Comparison of ENCODE assay signal across 8 mouse cellular contexts in the genomic region with DNA sequence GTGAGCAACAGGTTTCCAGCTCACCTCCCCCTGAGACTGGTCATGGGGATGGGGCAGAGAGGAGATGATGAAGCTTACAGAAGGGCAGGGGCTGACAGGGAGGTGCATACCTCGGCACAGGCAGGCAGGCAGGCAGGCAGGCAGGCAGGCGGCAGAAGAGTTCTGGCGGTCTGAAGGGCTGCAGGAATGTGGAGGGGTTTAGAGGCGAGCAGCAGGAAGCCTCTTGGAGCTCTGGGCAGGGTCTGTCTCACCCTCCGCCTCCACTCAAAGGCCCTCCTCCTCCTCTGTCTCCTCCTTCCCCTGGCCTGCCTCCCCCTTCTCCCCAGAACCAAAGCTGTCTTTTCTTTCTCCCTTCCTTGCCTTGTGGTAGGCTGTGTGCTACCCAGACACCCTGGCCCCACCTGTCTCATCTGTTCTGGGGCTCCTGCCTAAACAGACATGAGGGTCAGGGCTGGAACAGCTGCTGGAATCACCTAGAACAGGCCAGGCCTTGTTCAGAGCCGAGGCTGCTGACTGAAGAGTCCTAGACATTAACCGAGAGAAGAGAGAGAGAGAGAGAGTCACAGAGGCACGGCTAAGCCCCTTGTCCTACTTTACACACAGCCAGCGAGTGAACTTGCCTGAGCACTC. TPM values are rescaled to one million over a fixed set of nuclear protein-coding genes. Genes with fewer than 3 reads are reported as not detected.
DNase-seq lines count a peak whose midpoint lies in the region; ATAC-seq lines count a peak whose summit lies in the region.

No protein-coding gene starts in this region.

- H3K4me3 ChIP-seq in forebrain, embryonic 13.5 days, result peak overlapping the region; percentile 37
- H3K4me3 ChIP-seq in stomach, embryonic 15.5 days (replicated peaks), result peak overlapping the region; percentile 54

- no peaks in the 10 kb centered on the region for H3K27me3 ChIP-seq in forebrain, embryonic 13.5 days
- no peaks in the 10 kb centered on the region for H3K27me3 ChIP-seq in stomach, embryonic 15.5 days (replicated peaks)

- H3K9me3 ChIP-seq in forebrain, embryonic 13.5 days (replicated peaks), result no peaks in the 10 kb centered on the region
- no peaks in the 10 kb centered on the region for H3K9me3 ChIP-seq in stomach, embryonic 15.5 days

- DNase-seq in 3134 (ENCODE audit: extremely low read depth, insufficient read length, low spot score), result peak; percentile 79
- peak; percentile 89 to 93 for DNase-seq in adrenal gland, adult (ENCODE audit: inconsistent age in 2 of 2, low spot score in 1 of 2)
- DNase-seq in heart, postnatal 25 days (ENCODE audit: low spot score), result peak; percentile 69
- DNase-seq in layer of hippocampus, adult 9-11 months, result peak; percentile 37
- peak; percentile 83 for DNase-seq in mesoderm, embryonic 11.5 days (ENCODE audit: low read depth, low spot score)

- H3K27ac ChIP-seq in forebrain, embryonic 13.5 days, result peak overlapping the region; percentile 44
- peak overlapping the region; percentile 88 for H3K27ac ChIP-seq in stomach, embryonic 15.5 days

- H3K4me2 ChIP-seq in forebrain, embryonic 13.5 days, result peak overlapping the region; percentile 63
- peak overlapping the region; percentile 52 for H3K4me2 ChIP-seq in stomach, embryonic 15.5 days

- ATAC-seq in forebrain, embryonic 13.5 days, result peak; percentile 64
- peak; percentile 84 for ATAC-seq in stomach, embryonic 15.5 days (ENCODE audit: insufficient read depth, low FRiP score, low read depth)
- ATAC-seq in granulocyte monocyte progenitor cell, adult 5-6 weeks (replicated peaks; ENCODE audit: poor library complexity, severe bottlenecking), result no peak

- intact Hi-C loops in heart, postnatal 25 days (cut with DNase I), result loop anchor here (2.0 kb wide), 1 partner anchor 23 kb away; no protein-coding TSS in a partner anchor

- WGBS in forebrain, embryonic 13.5 days, result 4% methylated on average over 9 of the region's 9 CpGs
- WGBS in stomach, embryonic 15.5 days, result 6% methylated on average over 9 of the region's 9 CpGs

- peak overlapping the region; percentile 64 for H3K9ac ChIP-seq in forebrain, embryonic 13.5 days
- H3K9ac ChIP-seq in stomach, embryonic 15.5 days, result peak overlapping the region; percentile 36

- peaks cover 45% of the 10 kb centered on the region for H3K4me1 ChIP-seq in forebrain, embryonic 13.5 days
- peaks cover 48% of the 10 kb centered on the region for H3K4me1 ChIP-seq in stomach, embryonic 15.5 days

- no peaks in the 10 kb centered on the region for H3K36me3 ChIP-seq in forebrain, embryonic 13.5 days (ENCODE audit: poor library complexity, severe bottlenecking)
- H3K36me3 ChIP-seq in stomach, embryonic 15.5 days, result no peaks in the 10 kb centered on the region

RNA-seq across cellular contexts. Expression of a gene that starts 3.2 kb away (rescaled TPM):
- 273 and 289 TPM in 2 replicates for polyA plus RNA-seq in forebrain, embryonic 13.5 days (2015; fragmentation: Nextera tagmentation; extraction: Ambion mirVana)
- 100 to 1,000 TPM; 785 to 951 TPM for total RNA-seq in heart, postnatal 25 days (2021)
- 1,683 and 1,927 TPM in 2 replicates for polyA plus RNA-seq in stomach, embryonic 15.5 days (2015; fragmentation: Nextera tagmentation; extraction: Ambion mirVana)
- not detected in 2 replicates for total RNA-seq in granulocyte monocyte progenitor cell, adult 5-6 weeks (2014; fragmentation: Nextera tagmentation)
- 0.31 TPM in 1 of 2 replicates, not detected in the other for total RNA-seq in granulocyte monocyte progenitor cell, adult 5-6 weeks (2017)

RNA-seq across cellular contexts. Expression of a gene that starts 41.2 kb away (rescaled TPM):
- 260 and 278 TPM in 2 replicates for polyA plus RNA-seq in forebrain, embryonic 13.5 days (2015; fragmentation: Nextera tagmentation; extraction: Ambion mirVana)
- total RNA-seq in heart, postnatal 25 days (2021), result 100 to 1,000 TPM; 113 to 124 TPM
- polyA plus RNA-seq in stomach, embryonic 15.5 days (2015; fragmentation: Nextera tagmentation; extraction: Ambion mirVana), result 385 and 409 TPM in 2 replicates
- total RNA-seq in granulocyte monocyte progenitor cell, adult 5-6 weeks (2014; fragmentation: Nextera tagmentation), result 164 and 224 TPM in 2 replicates
- total RNA-seq in granulocyte monocyte progenitor cell, adult 5-6 weeks (2017), result 52.8 and 89.1 TPM in 2 replicates

RNA-seq across cellular contexts. Expression of a gene that starts 49.7 kb away (rescaled TPM):
- polyA plus RNA-seq in forebrain, embryonic 13.5 days (2015; fragmentation: Nextera tagmentation; extraction: Ambion mirVana), result 182 and 199 TPM in 2 replicates
- 10 to 100 TPM; 39.7 to 42.8 TPM for total RNA-seq in heart, postnatal 25 days (2021)
- polyA plus RNA-seq in stomach, embryonic 15.5 days (2015; fragmentation: Nextera tagmentation; extraction: Ambion mirVana), result 145 and 163 TPM in 2 replicates
- 87.8 and 97.3 TPM in 2 replicates for total RNA-seq in granulocyte monocyte progenitor cell, adult 5-6 weeks (2014; fragmentation: Nextera tagmentation)
- total RNA-seq in granulocyte monocyte progenitor cell, adult 5-6 weeks (2017), result 130 and 133 TPM in 2 replicates

Comparison
In these comparisons a context has a peak if more than half of its experiments do, and no peak if none do; other contexts are left out.
1. DNase-seq: peak in every context shown above with its lines; median percentile 91 in adrenal gland, adult; 83 in mesoderm, embryonic 11.5 days; 79 in 3134; 69 in heart, postnatal 25 days; 37 in layer of hippocampus, adult 9-11 months.
2. RNA of a gene that starts 3.2 kb away (total RNA-seq): 785 to 951 TPM in heart, postnatal 25 days; 0.31 TPM in granulocyte monocyte progenitor cell, adult 5-6 weeks; every median in the first group is over 100 times any median in the second.